In the genomic region with DNA sequence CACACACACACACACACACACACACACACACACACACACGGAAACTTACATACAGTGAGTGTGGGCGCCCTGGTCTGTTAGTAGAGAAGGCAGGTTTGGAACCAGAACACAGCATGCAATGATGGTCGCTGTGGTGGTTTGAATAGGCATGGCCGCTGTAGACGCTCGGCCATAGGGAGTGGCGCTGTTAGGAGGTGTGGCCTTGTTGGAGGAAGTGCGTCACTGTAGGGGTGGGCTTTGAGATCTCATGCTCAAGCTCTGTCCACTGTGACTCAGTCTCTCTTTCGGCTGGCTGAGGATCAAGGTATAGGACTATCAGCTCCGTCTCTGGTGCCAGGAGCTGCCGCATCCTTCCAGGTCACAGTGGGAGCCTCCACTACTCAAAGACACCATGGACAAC, we compare ENCODE assay signal across 23 mouse cellular contexts.
"Had no signal": no experiment of that assay in that cellular context is flagged by ENCODE, and none has a peak within 500 bp of the region (broad histone marks: within the 10 kb centered on the region; RNA-seq: fewer than 3 reads in every experiment).

No protein-coding gene starts in this region.

- ATAC-seq: liver, postnatal 0 days; lung, postnatal 0 days; midbrain, embryonic 13.5 days; midbrain, embryonic 15.5 days had no signal

- H3K36me3 ChIP-seq: liver, embryonic 15.5 days; lung, embryonic 15.5 days; midbrain, embryonic 13.5 days; midbrain, embryonic 15.5 days; neural tube, embryonic 13.5 days; neural tube, embryonic 15.5 days had no signal

- H3K4me3 ChIP-seq: liver, embryonic 15.5 days; lung, embryonic 15.5 days; megakaryocyte, embryonic 14.5 days; midbrain, embryonic 13.5 days; midbrain, embryonic 15.5 days; myocyte; neural tube, embryonic 13.5 days; neural tube, embryonic 15.5 days had no signal

- H3K4me2 ChIP-seq: liver, embryonic 15.5 days; lung, embryonic 15.5 days; midbrain, embryonic 11.5 days; midbrain, embryonic 13.5 days; midbrain, embryonic 15.5 days; neural tube, embryonic 13.5 days; neural tube, embryonic 15.5 days had no signal

- H3K4me1 ChIP-seq: liver, embryonic 15.5 days; midbrain, embryonic 13.5 days; neural tube, embryonic 13.5 days; neural tube, embryonic 15.5 days had no signal

- H3K27me3 ChIP-seq: liver, embryonic 15.5 days; lung, embryonic 15.5 days; midbrain, embryonic 13.5 days; midbrain, embryonic 15.5 days; neural tube, embryonic 13.5 days; neural tube, embryonic 15.5 days had no signal

- H3K27ac ChIP-seq: liver, embryonic 15.5 days; lung, embryonic 15.5 days; macrophage; midbrain, embryonic 13.5 days; midbrain, embryonic 15.5 days; neural tube, embryonic 13.5 days; neural tube, embryonic 15.5 days had no signal

- DNase-seq: liver, postnatal 0 days; lung, adult 2 months; lung, postnatal 14 days; lung, postnatal 36 days; retina, postnatal 1 day; right cerebral cortex, adult 18-20 months; right cerebral cortex, postnatal 25 days; right cerebral cortex, postnatal 4 days; spleen, adult 18-20 months; thymus, adult 18-20 months; thymus, postnatal 14 days; thymus, postnatal 36 days had no signal

- H3K9ac ChIP-seq: liver, embryonic 15.5 days; liver, postnatal 0 days; lung, embryonic 15.5 days; midbrain, embryonic 13.5 days; midbrain, embryonic 15.5 days; neural tube, embryonic 13.5 days; neural tube, embryonic 15.5 days had no signal

- H3K9me3 ChIP-seq: liver, embryonic 15.5 days; lung, embryonic 15.5 days; midbrain, embryonic 13.5 days; midbrain, embryonic 15.5 days; neural tube, embryonic 13.5 days; neural tube, embryonic 15.5 days had no signal
